Mouse (Mus musculus): Measurements from ENCODE around the gene Cpvl.

Cpvl gene

DNA sequence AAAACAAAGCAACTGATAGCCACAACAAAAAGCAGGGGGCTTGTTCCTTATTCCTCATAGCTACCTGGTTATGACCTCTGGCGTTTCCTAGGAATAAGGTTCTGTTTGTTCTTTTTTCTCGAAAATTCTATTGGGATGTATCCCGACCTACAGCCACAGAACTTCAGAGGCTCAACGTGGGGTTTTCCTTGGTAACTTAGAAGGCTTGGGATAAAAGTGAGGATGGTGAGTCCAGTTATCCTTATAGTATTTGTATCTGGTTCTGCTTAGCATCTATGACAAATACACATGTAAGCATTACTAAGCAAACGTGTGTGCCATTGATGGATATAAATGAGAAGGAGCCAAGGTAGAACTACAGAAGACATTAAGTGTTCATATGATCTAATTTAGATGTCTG is at the start of gene Cpvl:
Gene Cpvl (minus strand): TSS at position 101 of the 400 bp plus-strand sequence.
- in situ Hi-C loops (cut with MboI), result no loop called here

DNA sequence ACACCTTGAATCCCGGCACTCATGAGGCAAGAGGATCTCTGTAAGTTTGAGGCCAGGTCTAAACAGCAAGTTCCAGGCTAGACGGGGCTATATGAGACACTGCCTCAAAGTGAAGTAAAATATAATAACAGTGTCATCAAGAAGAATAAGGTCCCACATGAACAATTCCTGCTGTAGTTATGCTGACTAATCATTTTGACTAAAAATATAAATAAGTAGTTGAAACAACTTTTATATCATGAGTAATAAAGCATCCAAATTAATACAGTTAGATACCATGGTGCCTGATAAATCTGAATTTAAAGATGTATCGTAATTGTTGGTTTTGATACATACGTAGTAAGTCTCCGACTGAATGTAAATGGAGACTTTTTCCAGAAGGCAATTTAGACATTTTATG is 45.4 kb upstream of the Cpvl start:
- in situ Hi-C loops (cut with MboI), result no loop called here

DNA sequence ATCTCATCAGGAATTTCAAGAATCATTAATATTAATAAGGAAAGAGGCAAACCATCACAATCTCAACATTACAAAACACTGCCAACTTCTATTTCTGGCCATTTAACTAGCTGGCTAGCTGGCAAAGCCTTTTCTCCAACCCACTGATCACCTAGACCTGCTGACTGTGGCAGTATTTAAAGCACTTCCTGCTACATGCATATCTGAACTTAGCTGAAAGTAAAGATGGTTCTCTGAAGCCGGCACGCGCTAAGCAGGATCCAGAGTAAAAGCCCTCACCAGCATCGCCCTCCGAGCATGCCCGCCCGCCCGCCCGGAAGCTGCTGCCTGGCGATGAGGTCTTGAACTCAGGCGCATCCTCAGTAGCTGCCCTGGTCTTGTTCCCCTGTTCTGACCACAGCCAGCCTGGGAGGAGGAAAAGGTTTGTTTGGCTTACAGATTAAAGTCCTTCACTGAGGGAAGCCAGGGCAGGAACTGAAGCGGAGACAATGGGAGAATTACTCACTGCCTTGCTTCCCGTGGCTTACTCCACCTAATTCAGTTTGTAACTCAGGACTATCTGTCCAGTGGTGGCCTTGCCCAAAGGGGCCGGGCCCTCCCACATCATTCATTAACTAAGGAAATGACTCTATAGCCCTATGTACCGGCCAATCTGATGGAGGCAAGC is 42.8 kb upstream of the Cpvl start:
- in situ Hi-C loops (cut with MboI), result no loop called here

DNA sequence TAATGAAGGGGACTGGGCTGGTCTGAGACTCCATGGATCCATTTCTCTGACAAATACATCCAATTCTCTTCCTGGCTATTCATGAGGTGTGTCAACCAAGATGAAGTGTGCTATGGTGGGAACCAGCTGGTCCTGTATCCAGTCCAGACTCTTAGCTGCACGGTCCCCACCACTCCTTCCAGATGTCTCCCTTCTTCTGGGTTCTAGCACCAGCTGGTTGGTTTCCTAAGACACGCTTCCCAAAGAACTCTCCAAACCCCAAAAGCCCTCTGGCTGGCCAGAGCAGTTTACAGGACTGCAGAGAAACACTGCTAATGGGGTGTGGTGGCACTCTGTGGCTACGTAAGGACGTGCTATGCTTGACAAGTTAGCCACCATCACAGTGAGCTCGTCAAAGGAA is 40.4 kb upstream of the Cpvl start:
- in situ Hi-C loops (cut with MboI), result no loop called here

DNA sequence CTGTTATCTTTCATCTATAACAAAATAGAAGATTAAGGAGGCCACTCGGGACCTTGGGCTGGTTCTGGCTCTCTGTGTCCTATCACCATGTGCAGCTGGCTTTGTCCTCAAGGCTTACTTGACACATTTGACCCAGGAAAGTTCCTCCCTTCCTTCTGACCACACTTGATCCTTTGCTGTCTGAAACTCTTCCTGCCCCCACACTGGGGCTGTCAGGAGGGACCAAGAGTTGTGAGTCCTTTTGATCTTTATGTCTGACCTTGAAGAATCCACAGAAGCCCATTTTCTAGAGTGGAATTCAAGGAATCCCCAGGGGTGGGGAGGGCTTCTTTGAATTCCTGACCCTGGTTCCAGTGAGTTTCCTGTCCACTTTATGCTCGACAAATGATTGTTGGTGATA is 39.6 kb upstream of the Cpvl start:
- in situ Hi-C loops (cut with MboI), result no loop called here

DNA sequence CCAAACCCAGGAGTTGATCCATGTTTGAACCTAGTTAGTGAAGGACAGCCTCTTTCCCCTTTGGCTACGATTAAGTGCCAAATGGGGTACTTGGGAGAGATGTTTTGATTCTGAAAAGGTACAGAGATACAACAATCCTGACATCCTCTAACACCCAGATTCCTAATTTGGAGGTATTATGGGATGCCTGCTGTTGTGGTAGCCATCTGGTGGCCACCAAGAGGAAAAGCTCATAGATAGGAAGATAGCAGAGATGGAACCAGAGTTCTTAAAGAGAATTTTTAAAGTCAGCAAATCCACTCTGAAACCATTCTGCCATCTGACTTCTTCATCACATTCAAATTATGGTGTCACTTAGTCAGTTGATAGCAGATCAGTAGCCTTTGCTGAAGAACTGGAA is 33.7 kb upstream of the Cpvl start:
- in situ Hi-C loops (cut with MboI), result no loop called here

DNA sequence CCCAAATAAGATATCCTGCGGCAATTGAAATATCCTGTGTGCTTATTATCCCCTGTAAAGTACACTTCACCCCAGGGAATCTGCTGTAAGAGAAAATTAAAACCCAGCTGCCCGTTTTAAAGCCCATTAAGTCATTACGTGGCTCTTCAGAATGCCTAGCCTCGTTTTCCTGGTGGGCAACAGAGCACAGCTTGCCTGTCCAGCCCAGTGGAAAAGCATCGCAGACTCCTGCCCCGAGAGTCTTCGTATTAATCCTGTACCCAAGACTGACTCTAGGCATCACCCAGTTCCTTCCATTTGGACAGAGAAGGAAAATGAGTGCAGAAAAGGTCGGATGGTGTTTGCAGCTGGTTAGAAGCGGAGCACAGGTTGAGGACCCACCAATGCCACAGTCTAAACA is 31.9 kb upstream of the Cpvl start:
- in situ Hi-C loops (cut with MboI), result no loop called here

DNA sequence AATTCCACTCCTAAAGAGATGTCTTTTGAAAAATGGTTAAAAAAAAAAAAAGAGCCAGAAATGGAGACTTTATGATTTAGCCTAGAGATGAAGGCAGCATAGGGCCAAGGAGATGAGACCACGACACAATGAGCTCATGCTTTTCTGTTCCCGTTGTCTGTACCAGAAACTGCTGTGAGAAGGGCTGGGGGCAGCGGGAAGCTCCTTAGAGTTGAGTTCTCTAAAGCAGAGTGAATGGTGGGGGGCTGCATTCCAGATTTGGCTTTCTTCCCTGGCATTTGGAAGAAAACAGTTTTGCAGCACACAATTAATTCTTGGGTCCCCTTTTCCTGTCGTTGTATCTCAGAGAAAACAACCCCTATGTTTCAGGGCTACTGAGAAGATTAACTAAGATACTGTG is 30.8 kb upstream of the Cpvl start:
- in situ Hi-C loops (cut with MboI), result no loop called here

DNA sequence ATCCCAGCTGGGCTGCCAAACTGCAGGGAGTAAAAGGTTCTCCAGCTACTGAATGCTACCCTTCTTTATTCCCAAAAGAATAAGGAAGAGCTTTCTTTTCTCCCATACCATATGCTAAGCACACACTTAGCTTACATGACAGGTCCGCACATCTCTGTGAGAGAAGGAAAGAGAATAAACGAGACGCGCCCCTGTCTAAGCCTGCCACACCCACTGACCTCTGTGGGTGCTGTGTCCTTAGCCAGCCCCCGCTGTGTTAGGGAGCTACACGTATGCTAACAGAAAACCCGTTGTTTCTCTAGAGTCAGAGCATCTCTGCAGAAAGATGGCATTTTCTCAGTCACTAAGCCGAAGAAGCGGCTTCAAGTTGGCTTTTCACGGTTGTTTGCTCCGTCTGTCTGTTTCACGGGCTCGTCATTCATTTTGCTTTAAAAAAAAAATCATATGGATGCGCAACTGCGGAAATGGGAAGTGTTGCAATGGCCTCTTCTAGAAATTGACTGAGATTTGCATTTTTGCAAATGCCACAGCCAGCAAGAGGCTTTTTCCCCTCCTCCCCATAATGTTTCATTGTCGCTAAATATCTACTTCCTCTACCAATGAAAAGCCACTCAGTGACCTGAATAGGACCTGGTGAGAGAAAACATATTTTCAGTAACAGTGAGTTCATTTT is 30.1 kb upstream of the Cpvl start:
- in situ Hi-C loops (cut with MboI), result no loop called here

DNA sequence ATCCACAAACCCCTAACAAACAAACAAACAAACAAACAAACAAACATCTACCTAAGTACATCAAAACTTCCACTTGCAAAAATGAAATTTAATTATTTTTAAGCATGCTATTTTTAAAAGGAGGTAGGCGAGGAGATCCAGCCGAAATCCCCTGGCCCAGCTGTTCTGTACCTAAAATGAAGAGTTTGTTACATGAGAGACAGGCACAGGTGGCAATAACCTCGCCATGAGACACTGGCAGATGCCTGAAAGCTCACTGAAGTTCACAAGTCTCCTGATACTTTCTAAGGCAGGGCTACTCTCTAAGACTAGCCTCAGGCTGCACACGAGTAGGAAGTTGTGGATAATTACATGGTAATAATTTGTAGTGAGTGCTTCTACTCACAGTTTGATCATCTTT is 26.8 kb upstream of the Cpvl start:
- in situ Hi-C loops (cut with MboI), result no loop called here

DNA sequence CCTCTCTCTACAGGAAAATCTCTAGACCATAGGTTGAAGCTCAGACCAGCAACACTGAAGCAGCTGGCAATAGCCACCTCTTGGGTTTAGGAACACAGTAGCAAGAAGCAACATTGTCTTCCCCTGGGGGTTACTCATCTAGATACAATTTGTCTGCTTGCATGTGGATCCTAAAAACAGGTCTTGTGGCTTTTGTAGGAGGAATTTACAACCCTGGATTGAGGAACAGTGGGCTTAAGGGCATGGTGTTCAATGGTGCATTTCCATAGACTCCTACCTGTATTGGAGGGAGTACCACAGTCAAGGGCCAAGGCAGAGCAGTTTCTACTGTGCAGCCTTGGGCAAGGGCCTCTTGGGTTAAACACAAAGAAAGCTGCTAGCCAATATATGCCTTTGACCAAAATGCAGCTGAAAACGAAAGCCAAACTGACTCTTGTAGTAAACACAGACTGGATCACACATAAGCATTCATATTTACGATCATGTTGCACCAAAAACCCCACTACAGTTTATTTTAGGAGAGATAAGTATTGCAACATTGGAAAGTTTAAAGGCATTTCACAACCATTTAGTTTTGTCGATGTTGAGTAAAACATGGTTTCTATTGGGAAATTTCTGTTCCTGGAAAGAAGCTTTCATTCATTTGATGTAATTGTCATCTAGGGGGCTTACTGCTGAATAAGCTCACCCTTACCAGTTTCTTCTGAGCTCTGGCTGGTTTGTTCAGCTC is 17.9 kb upstream of the Cpvl start:
- in situ Hi-C loops (cut with MboI), result no loop called here

DNA sequence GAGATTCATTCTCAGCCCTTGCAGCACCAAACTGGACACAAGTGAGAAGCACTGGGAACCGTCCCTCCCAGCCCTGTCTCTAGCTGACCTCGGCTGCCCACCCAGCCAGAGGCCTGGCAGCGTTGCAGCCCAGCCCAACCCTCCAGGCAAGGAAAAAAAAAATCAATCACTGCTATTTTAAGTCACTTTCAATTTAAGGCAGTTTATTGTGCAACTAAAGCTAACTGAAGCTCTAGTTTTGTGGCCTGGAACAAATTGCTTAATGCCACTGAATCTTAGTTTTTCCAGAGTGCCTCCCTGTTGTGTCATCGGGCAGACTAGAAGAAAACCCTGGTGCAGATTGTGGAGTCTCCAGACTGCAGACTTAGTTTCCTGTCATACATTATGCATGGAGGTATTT is 17.0 kb upstream of the Cpvl start:
- in situ Hi-C loops (cut with MboI), result no loop called here

DNA sequence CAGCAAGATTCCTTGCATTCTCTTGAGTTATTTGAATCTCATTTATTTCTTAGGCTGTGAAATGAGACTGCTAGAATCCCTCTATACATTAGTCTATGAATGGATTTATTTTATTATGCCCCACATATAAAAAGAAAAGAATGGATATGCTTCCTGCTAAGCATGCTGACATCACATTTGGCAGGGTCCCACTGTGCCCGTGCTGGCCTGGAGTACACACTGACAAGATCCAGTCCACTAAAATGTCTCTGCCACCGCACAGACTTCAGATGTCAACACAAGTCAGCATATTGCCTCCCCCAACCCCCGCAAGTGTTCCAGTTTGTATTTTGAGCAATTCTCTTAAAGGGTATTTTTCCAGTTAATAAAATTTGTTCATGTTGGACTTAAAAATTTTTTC is 13.9 kb upstream of the Cpvl start:
- in situ Hi-C loops (cut with MboI), result no loop called here

DNA sequence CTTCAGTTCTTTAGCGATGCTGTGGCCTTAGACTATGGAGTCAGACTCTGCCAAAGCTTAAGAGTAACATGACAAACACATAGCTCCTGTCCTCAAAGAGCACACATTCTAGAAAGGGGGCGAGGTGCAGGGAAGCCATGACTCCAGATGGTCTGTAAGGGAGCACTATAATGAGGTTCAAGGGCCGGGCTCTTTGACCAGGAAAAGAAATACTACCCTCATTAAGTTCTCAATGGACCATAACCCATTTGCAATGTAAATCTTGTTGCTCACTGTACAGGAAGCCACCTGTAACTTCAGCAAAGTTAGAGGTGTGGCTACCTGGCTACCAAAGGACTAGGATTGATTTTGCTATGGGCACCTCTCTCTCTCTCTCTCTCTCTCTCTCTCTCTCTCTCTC is 8.8 kb upstream of the Cpvl start:
- in situ Hi-C loops (cut with MboI), result no loop called here

DNA sequence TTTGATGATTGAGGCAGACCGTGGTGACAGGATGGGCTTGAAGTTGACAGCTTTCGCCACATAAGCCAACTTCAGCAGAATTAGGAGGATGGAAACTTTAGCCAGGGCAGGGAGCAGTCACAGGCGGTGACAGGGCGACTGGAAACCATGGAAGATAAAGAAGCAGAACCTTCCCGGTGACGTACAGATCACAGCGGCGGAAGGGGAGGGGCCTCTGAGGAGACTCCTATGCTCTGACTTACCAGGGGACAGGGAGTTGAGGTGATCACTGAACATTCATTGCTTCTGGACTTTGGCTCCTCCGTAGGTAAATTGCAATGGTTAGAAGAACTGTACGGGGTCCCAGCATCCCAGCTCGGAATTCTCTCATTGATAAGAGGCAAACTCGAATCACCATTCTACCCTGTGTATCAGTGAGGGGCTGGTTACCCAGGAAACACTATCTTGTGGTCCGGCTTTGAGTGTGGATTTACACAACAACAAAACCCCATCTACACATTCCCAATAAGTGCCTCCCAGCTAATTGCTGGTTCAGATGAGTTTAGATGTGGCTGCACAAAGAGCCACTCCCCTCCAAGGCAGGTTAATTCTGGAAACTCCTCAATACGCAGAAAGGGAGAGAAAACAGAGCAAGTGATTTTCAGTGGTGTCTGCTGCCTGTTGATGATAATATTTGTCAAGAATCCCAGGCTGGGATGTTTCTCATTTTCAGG is 8.0 kb upstream of the Cpvl start:
- in situ Hi-C loops (cut with MboI), result no loop called here

DNA sequence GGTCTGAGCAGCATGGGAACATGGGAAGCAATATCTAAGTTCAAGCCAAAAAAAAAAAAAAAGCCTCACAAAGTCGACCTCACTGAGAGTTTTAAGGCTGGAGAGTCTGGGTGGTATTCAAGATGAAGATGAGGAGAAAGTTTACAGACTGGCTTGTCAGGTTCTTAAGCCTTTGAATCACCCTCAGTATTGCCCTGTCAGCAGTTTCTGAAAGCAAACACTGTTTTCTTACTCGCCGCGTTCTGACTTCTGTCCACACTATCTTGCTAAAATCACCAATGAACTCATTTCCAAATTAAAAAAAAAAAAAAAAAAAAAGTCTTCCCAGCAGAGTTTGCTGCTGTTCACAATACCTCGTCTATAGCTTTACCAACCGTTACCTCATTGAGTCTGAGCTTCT is 5.3 kb upstream of the Cpvl start:
- in situ Hi-C loops (cut with MboI), result no loop called here

DNA sequence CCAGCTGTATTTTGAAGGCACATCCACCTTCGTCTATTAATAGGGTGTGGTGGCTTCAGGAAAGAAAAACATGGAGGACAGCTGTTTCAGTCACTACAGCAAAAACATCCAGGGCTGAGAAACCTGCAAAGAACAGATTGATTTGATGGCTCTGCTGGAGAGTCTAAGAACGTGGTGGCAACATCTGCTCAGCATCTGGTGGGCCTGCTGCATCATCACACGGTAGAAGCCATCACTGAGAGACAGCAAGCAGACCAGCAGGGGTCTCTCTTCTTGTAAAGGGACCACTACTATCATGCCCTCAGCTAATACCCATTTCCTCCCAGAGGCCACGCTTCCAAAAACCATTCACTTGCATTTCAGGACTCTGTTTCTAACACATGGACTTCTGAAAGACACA is 4.1 kb upstream of the Cpvl start:
- in situ Hi-C loops (cut with MboI), result no loop called here

DNA sequence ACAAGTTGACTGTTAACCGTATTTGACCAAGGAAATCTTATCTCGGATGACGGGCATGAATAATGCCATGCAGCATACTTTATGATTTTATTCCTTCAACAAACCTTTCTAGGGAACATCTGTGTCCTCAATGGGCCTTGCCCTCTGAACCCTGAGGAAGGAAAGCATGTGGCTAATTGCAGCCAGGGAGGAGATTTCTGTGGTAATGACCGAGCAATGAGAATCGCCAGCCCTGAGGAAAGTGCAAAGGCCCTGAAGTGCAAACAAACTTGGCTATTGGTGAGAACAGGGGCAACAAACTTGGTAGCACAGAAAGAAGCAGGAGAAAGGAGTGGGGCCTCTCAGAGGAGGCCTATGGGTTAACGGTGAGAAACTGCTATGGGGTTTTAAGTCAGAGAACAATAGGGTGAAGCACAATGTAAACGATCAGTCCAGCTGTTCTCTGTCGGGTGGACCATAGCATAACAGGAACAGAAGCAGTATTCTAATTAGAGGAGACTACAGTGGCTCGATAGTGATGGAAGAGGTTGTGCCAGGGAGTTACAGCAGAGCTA is 3.7 kb upstream of the Cpvl start:
- in situ Hi-C loops (cut with MboI), result no loop called here

DNA sequence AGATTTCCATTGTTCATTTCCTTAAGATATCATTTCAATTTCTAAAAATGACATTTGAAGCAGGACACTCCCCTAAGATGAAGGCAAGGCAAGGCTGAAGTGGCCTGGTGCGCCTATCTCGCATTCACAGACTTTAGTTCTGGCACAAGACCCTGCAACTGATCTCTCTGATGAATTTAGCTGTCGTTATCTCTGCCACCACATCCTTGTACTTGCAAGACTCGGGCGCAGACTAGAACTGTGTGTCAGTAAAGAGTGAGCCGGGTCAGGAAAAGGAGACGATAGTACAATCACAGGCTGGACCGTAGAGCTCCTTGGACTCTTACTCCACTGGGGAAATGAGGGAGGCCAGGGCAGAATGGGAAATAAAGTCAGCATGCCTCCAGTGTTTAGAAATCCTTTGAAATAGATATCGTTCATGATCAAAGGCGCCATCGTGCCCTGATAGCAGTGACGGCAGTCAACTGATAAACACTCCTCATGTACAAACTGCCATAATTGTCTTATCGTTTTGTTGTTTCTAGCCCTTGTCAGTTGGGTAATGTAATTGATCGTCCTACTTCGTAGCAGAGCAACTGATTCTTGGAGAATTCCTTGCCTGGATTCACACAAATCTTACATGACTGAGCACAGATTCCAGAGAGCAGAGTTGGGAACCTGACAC is 2.5 kb upstream of the Cpvl start:
- in situ Hi-C loops (cut with MboI), result no loop called here

DNA sequence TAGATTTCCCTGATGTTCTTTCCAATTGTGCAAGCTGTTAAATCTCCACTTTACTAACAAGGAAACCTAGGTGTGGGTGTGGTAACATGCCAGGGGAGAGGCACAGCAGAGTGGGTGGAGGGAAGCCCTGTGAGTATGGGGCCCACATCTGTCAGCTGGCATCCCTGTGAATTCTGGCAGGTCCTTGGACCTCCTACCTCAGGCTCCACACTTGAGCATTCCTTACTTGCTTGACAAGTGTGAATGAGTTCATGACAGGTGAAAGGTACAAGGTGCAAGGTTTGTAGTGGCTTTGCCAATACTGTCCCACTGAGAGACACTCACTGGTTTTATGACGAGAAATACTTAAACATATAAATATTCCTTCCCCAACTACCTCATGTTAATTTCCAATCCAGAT is 4.4 kb downstream of the Cpvl start:
- in situ Hi-C loops (cut with MboI), result no loop called here

DNA sequence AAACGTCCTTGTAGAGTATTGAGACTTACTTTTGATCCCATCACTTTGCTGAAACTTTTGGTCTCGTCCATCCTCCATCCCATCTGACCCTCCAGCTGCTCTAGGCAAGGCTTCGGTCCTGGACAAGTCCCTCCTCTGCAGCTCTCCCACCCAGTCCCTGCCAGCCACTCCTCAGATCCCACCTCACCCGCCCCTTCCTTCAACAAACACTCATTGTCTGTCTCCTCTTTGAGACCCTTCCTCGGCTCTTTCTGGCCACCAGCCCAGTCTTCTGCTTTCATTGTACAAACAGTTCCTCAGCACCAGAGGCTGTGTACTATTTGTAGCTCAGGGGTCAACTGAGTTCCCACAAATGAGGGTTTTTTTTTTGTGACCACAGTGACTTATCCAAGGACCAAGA is 5.0 kb downstream of the Cpvl start:
- in situ Hi-C loops (cut with MboI), result no loop called here

DNA sequence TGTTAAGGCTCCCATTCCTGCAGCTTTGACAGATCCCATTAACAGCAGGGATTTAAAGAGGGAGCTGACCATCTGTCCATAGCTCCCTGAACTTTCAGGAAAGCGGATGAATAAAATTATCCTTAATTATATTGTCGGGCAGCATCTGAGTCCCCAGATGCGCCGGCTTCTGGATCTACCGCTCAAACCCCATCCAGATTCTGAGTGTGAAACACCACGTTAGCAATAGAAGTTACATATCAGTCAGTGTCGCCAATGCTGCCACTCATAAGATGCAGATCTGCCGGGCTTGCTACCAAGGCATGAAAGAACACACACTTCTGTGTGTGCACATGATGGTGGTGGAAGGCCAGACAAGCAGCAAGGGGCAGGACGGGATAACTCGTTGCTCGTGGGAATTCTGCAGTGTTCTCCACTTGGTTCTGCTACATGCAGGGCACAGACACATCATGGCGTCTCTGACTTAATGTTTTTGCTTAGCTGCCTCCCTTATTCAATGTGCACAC is 6.2 kb downstream of the Cpvl start:
- in situ Hi-C loops (cut with MboI), result no loop called here
